Mouse (Mus musculus) erythroblast, embryonic 14.5 days (primary cell): Measurements from ENCODE around the gene Gpr146. TPM values are rescaled to one million over a fixed set of nuclear protein-coding genes. Genes with fewer than 3 reads are reported as not detected.

ENCODE experiments used
- H3K27me3 ChIP-seq: 2 replicates; pipeline ENCODE4 v1.6.1; 2012; ENCODE audit warnings: inconsistent platforms; ENCODE audit not compliant: control insufficient read depth
- H3K36me3 ChIP-seq: 2 replicates; pipeline ENCODE4 v1.6.1; 2012; ENCODE audit warnings: mild to moderate bottlenecking, inconsistent platforms; ENCODE audit not compliant: control insufficient read depth
- H3K4me1 ChIP-seq: 2 replicates; pipeline ENCODE4 v1.6.1; 2012; ENCODE audit warnings: inconsistent platforms; ENCODE audit not compliant: control insufficient read depth
- H3K4me3 ChIP-seq: replicated peaks from 2 replicates; pipeline ENCODE3; 2012; ENCODE audit warnings: moderate library complexity, mild to moderate bottlenecking, inconsistent platforms
- H3K9me3 ChIP-seq: 2 replicates; pipeline ENCODE4 v1.6.1; 2012; ENCODE audit warnings: low read length, inconsistent platforms, mixed read lengths; ENCODE audit not compliant: control insufficient read depth
- GATA1 ChIP-seq: IDR thresholded peaks from 2 replicates; pipeline ENCODE4 v1.6.1; 2012; ENCODE audit warnings: low read length, inconsistent platforms, mixed read lengths
- TAL1 ChIP-seq: IDR thresholded peaks from 3 replicates; pipeline ENCODE4 v1.6.1; 2012; ENCODE audit warnings: low read length, inconsistent platforms, mixed read lengths
- polyA plus RNA-seq: library from polyadenylated mRNA; stranded (reverse); fragments of >175 nt; gene quantifications from 2 replicates; pipeline ENCODE4 v1.2.3, GENCODE M21; 2012

The Gpr146 gene
- polyA plus RNA-seq, 1 experiment, result 8.1 TPM

DNA sequence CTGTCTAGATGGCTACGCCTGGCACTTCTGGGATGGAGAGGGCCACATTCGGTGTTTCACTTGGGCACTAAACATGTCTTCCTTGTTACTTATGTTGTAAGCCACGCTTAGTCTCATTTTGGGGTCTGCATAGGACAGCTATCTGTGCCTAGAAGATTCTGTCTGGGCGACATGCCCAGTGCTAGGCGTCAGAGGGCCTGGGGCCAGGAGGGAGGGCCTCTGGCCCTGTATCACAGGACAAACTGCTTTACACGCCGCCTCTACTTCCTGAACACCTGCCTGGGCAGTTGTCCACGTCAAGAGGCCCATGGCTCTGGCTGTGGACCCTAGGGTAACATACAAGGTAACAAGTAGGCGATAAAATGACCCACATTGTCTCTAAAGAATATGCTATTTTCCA is 50.5 kb downstream of the Gpr146 start:
- H3K27me3 ChIP-seq, result no peaks in the 10 kb centered on the region
- H3K4me1 ChIP-seq, result no peaks in the 10 kb centered on the region; the same call in 1 of the 2 replicates
- peaks cover 3% of the 10 kb centered on the region; the same call in 1 of the 2 replicates for H3K36me3 ChIP-seq
- TF ChIP-seq TAL1, result no peak
- no peak for TF ChIP-seq GATA1
- no peaks in the 10 kb centered on the region for H3K9me3 ChIP-seq
- no peak overlapping the region for H3K4me3 ChIP-seq

DNA sequence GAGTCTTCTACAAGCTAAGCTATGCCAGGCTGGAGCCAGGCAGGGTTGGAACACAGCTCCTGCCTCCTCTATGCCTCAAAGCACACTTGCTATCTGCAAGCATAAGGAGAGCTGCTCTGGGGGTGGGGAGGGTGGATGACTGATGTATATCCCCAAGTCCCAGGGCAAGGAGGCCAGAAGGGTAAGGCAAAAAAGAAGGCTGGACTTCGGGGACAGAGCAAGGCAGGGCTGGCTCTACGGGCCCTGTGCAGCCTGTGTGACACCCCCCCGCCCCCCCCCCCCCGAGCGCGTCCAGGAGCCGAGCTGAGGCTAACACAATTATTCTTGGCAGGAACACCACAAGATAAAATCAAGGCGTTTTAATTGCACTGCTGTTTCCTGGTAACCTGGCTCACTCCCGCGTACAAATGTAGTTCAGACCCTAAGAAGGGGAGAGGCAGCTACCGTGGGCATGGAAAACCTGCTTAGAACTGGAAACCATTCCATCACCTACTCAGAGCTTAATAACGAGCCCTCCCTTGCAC is 52.4 kb downstream of the Gpr146 start:
- TF ChIP-seq TAL1, result no peak
- no peak for TF ChIP-seq GATA1
- no peaks in the 10 kb centered on the region for H3K27me3 ChIP-seq
- peaks cover 8% of the 10 kb centered on the region for H3K4me1 ChIP-seq
- no peak overlapping the region for H3K4me3 ChIP-seq
- no peaks in the 10 kb centered on the region for H3K9me3 ChIP-seq
- peaks cover 3% of the 10 kb centered on the region; the same call in 1 of the 2 replicates for H3K36me3 ChIP-seq

GRCm38 (mm10) chr5:139432333-139432732 is 54.8 kb downstream of the Gpr146 start:
- H3K4me3 ChIP-seq, result no peak overlapping the region
- peaks cover 8% of the 10 kb centered on the region for H3K4me1 ChIP-seq
- no peaks in the 10 kb centered on the region for H3K36me3 ChIP-seq
- TF ChIP-seq GATA1, result no peak
- no peak for TF ChIP-seq TAL1
- no peaks in the 10 kb centered on the region for H3K27me3 ChIP-seq
- no peaks in the 10 kb centered on the region for H3K9me3 ChIP-seq

DNA sequence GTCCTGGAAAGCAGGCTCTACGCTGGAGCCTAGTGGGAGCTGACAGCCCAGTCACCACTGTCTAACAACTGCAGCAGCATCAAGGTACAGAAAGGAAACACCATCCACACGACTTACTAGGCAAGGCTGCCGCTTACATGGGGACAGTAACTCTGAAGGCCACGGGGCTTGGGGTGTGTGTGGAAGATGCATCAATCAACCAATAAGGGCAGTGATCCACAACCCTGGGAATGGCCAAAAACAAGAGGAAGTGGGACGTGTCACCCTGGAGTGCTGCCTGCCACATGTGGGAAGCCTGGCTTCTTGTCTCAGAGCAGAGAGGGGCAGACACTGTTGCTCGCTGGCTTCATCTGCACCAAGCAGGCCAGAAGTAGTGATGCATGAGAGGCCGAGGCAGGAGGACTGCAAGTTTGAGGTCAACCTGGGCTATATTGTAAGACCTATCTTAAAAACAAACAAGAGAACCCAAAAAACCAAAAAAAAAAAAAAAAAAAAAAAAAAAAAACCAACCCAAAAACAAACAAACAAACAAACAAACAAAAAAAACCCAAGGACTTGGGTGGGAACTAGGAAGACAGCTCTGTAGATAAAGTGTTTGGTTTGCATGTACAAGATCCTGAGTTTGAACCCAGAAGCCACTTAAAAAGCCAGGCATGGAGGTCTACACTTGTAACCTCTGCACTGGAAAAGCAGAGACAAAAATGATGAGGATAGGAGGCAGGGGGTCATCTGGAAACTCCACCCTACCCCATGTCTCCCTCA is 55.4 kb downstream of the Gpr146 start:
- TF ChIP-seq TAL1, result no peak
- no peak for TF ChIP-seq GATA1
- H3K4me3 ChIP-seq, result no peak overlapping the region
- peaks cover 8% of the 10 kb centered on the region for H3K4me1 ChIP-seq
- H3K9me3 ChIP-seq, result no peaks in the 10 kb centered on the region
- H3K27me3 ChIP-seq, result no peaks in the 10 kb centered on the region
- no peaks in the 10 kb centered on the region for H3K36me3 ChIP-seq

GRCm38 (mm10) chr5:139433842-139434568 is 56.5 kb downstream of the Gpr146 start:
- Histone ChIP-seq H3K4me3 (no peak overlapping the region), H3K36me3 (no peaks in the 10 kb centered on the region), H3K4me1 (peaks cover 8% of the 10 kb centered on the region), H3K27me3 (no peaks in the 10 kb centered on the region), H3K9me3 (no peaks in the 10 kb centered on the region)
- TF ChIP-seq GATA1, result no peak
- no peak for TF ChIP-seq TAL1

- Histone ChIP-seq H3K9me3 (no peaks in the 10 kb centered on the region), H3K27me3 (no peaks in the 10 kb centered on the region), H3K4me3 (no peak overlapping the region), H3K36me3 (no peaks in the 10 kb centered on the region), H3K4me1 (peaks cover 8% of the 10 kb centered on the region)
- TF ChIP-seq TAL1, result no peak
- no peak for TF ChIP-seq GATA1
Observed at GRCm38 (mm10) chr5:139434940-139435339, 57.4 kb downstream of the Gpr146 start.

- H3K27me3 ChIP-seq, result no peaks in the 10 kb centered on the region
- H3K4me3 ChIP-seq, result no peak overlapping the region
- no peaks in the 10 kb centered on the region for H3K9me3 ChIP-seq
- no peaks in the 10 kb centered on the region for H3K36me3 ChIP-seq
- peaks cover 8% of the 10 kb centered on the region for H3K4me1 ChIP-seq
- TF ChIP-seq TAL1 (no peak), GATA1 (no peak)
Observed at GRCm38 (mm10) chr5:139437769-139438168, 60.3 kb downstream of the Gpr146 start.

- Histone ChIP-seq H3K27me3 (no peaks in the 10 kb centered on the region), H3K36me3 (no peaks in the 10 kb centered on the region), H3K9me3 (no peaks in the 10 kb centered on the region), H3K4me3 (no peak overlapping the region), H3K4me1 (peaks cover 8% of the 10 kb centered on the region)
- TF ChIP-seq TAL1 (no peak), GATA1 (no peak)
Observed at GRCm38 (mm10) chr5:139438440-139438839, 60.9 kb downstream of the Gpr146 start.

DNA sequence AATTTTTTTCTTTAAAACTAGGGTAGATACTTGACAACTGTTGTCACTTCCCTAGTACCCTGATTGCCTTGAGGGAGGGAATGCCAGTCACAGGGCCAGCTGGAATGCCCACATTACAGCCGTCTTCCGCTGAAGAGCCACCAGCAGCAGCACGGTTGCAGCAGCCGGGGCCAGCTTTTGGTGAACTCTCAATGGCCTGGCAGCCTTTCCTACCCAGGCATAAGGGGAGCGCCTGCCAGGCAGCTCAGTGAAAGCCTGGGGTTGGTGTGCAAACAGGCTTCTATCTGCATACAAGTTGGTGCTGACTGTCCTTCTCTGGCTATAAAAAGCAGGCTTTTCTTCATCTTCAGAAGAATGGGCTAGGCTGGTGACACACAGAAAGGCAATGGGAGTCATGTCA is 63.0 kb downstream of the Gpr146 start:
- TF ChIP-seq GATA1 (no peak), TAL1 (no peak)
- Histone ChIP-seq H3K4me1 (no peaks in the 10 kb centered on the region), H3K27me3 (no peaks in the 10 kb centered on the region), H3K4me3 (no peak overlapping the region), H3K9me3 (no peaks in the 10 kb centered on the region), H3K36me3 (no peaks in the 10 kb centered on the region)
